Mouse (Mus musculus): ENCODE data around the gene C1qb. TPM values are rescaled to one million over a fixed set of nuclear protein-coding genes. Genes with fewer than 3 reads are reported as not detected.
A peak's percentile ranks its signal among the peaks of the same experiment; 100 is the strongest.

Gene C1qb
- polyA plus RNA-seq, 1 experiment from 2014 or later, result 38.4 TPM

GRCm38 (mm10) chr4:136835621-136836386 lies 50.2 kb downstream of the C1qb start, which contains the start of gene Ephb2:
Gene Ephb2 (minus strand): TSS chr4:136835988.
- Histone ChIP-seq H3K4me3 (peak within 1 kb of the TSS; percentile 98), H3K4me1 (replicated peaks) (peaks cover 89% of the 10 kb centered on the region), H3K27ac (peak within 1 kb of the TSS; percentile 99), H3K36me3 (no peaks in the 10 kb centered on the region), H3K9me3 (no peaks in the 10 kb centered on the region), H3K27me3 (ENCODE audit: insufficient read depth, poor library complexity, severe bottlenecking) (peaks cover 30% of the 10 kb centered on the region)
- WGBS, result under 1% methylated on average over 88 of the region's 88 CpGs
- no peak for DNase-seq (ENCODE audit: low spot score)

DNA sequence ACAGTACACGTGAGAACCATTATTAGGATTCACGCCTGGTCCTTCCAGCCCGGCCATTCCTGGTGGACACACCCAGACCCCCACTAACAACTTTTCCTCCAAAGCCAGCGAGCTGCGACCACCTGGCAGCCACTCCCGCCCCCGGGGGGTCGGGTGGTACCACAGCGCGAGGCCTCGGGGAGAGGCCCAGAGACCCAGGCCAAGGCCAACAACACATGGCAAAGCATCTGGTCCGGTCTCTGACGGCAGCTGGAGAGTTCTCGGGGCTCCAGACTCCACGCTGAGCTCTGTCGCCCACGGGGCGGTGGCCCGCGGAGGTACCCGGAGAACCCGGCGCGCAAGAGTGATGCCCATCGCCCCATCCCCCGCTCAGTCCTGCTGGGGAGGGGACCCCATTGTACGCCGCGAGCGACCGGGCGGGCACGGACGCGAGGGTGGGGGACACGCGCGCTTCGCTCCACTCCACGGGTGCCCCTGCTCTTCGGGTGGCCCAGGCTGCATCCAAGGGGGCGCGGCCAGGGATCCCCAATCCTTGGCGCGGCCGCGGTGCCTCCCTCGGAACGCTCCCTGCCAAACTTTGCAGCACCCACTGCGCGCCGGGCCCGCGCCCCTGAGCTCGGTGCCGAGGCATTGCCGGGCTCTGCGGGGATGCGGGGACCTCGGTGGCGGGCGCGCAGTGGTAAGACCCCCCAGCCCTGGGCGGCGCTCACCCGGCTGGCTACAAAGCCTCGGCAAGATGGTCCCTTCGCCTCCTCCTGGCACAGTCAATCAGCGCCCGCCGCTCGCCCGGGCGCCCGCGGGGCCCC lies 51.0 kb downstream of the C1qb start:
- H3K4me3 ChIP-seq, result peak overlapping the region; percentile 98
- H3K36me3 ChIP-seq, result no peaks in the 10 kb centered on the region
- WGBS, result under 1% methylated on average over 76 of the region's 76 CpGs
- H3K9me3 ChIP-seq, result no peaks in the 10 kb centered on the region
- DNase-seq (ENCODE audit: low spot score), result peak; percentile 47
- H3K27me3 ChIP-seq (ENCODE audit: insufficient read depth, poor library complexity, severe bottlenecking), result peaks cover 30% of the 10 kb centered on the region
- H3K27ac ChIP-seq, result peak overlapping the region; percentile 99
- peaks cover 90% of the 10 kb centered on the region for H3K4me1 ChIP-seq (replicated peaks)

DNA sequence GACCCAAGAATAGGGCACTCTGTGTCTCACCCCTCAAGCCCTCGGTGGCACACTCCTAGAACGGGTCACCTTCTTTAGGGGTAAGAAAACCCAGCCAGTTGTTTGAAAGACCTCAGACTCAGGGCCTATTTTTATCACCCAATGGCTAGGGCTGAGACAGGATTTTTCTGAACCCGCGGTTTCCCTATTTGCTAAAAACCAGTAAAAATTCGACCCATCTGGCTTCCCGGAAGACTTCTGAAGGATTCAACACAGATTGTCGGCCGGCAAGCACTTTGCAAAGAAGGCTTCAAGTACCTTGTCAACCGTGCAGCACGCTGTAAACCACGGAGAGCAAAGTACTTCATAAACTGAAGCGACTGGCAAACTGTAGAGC lies 51.6 kb downstream of the C1qb start:
- Histone ChIP-seq H3K9me3 (no peaks in the 10 kb centered on the region), H3K27ac (peak overlapping the region; percentile 99), H3K4me1 (replicated peaks) (peaks cover 93% of the 10 kb centered on the region), H3K27me3 (ENCODE audit: insufficient read depth, poor library complexity, severe bottlenecking) (peaks cover 30% of the 10 kb centered on the region), H3K36me3 (no peaks in the 10 kb centered on the region), H3K4me3 (peak overlapping the region; percentile 98)
- DNase-seq (ENCODE audit: low spot score), result no peak
- 17% methylated on average over 12 of the region's 12 CpGs for WGBS

- no peaks in the 10 kb centered on the region for H3K9me3 ChIP-seq
- no peaks in the 10 kb centered on the region for H3K36me3 ChIP-seq
- DNase-seq (ENCODE audit: low spot score), result no peak
- H3K4me1 ChIP-seq (replicated peaks), result peaks cover 94% of the 10 kb centered on the region
- H3K4me3 ChIP-seq, result peak overlapping the region; percentile 98
- H3K27me3 ChIP-seq (ENCODE audit: insufficient read depth, poor library complexity, severe bottlenecking), result peaks cover 26% of the 10 kb centered on the region
- WGBS, result 76% methylated on average over 21 of the region's 21 CpGs
- H3K27ac ChIP-seq, result peak overlapping the region; percentile 99
Observed at GRCm38 (mm10) chr4:136833619-136834351, 52.2 kb downstream of the C1qb start.

DNA sequence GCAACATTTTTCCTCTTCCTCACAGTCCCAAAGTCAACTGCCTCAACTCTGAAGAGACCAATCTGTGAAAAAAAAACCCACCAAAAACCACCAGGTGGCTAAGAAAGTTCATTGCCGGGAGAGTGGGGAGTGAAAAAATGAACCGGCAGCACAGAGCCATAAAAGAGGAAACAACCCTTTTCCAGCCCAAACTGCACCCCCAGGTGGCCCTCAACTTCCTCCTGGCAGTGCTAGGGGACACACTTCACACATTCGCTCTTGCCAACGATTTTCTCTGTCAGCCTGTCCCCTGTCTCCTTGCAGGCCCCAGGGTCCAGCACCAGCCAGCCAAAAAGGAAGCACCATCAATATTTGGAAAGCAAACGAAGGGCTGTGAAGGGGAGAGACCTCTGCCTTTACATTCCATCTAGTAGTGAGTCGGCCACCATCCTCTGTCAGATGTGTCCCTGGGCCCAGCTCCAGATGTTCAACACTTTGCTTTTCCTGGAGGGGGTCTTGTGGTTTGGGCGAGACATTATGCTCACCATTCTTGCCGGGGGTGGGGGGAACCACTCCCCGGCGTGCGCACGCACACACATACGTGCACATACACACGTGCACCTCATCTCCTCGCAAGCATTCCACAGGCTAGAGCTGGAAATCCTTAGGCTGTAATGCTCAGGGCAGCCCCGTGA lies 53.3 kb downstream of the C1qb start:
- peaks cover 4% of the 10 kb centered on the region for H3K36me3 ChIP-seq
- 80% methylated on average over 16 of the region's 16 CpGs for WGBS
- DNase-seq (ENCODE audit: low spot score), result no peak
- peaks cover 95% of the 10 kb centered on the region for H3K4me1 ChIP-seq (replicated peaks)
- H3K4me3 ChIP-seq, result peak overlapping the region; percentile 98; the same call in 1 of the 2 replicates
- peaks cover 18% of the 10 kb centered on the region for H3K27me3 ChIP-seq (ENCODE audit: insufficient read depth, poor library complexity, severe bottlenecking)
- H3K9me3 ChIP-seq, result no peaks in the 10 kb centered on the region
- no peak overlapping the region for H3K27ac ChIP-seq

GRCm38 (mm10) chr4:136830272-136830823 lies 55.6 kb downstream of the C1qb start:
- peaks cover 18% of the 10 kb centered on the region; the same call in 1 of the 2 replicates for H3K27me3 ChIP-seq (ENCODE audit: insufficient read depth, poor library complexity, severe bottlenecking)
- peaks cover 95% of the 10 kb centered on the region for H3K4me1 ChIP-seq (replicated peaks)
- H3K27ac ChIP-seq, result peak overlapping the region; percentile 76
- peak; percentile 38 for DNase-seq (ENCODE audit: low spot score)
- no peaks in the 10 kb centered on the region for H3K9me3 ChIP-seq
- peaks cover 21% of the 10 kb centered on the region for H3K36me3 ChIP-seq
- H3K4me3 ChIP-seq, result peak overlapping the region; percentile 31
- 37% methylated on average over 9 of the region's 9 CpGs for WGBS

Other genes starting within 250 kb of the C1qb start
- gene Ephb2, start 50.2 kb downstream of the C1qb start, polyA plus RNA-seq (2016; fragmentation: Nextera tagmentation; extraction: Ambion mirVana), result 13.4 and 21.5 TPM in 2 replicates
- 7.5 and 18.5 TPM in 2 replicates for gene C1qc, start 6.9 kb upstream of the C1qb start, polyA plus RNA-seq (2016; fragmentation: Nextera tagmentation; extraction: Ambion mirVana)
- 4.8 and 10.8 TPM in 2 replicates for gene C1qa, start 12.6 kb upstream of the C1qb start, polyA plus RNA-seq (2016; fragmentation: Nextera tagmentation; extraction: Ambion mirVana)
- gene Epha8, start 70.6 kb upstream of the C1qb start, polyA plus RNA-seq (2016; fragmentation: Nextera tagmentation; extraction: Ambion mirVana), result 2.4 and 4.6 TPM in 2 replicates
- 5.5 TPM in 2 replicates for gene Zbtb40, start 162.6 kb upstream of the C1qb start, polyA plus RNA-seq (2016; fragmentation: Nextera tagmentation; extraction: Ambion mirVana)